Mouse (Mus musculus): ENCODE results near the gene Sox5.

Sox5 gene

DNA sequence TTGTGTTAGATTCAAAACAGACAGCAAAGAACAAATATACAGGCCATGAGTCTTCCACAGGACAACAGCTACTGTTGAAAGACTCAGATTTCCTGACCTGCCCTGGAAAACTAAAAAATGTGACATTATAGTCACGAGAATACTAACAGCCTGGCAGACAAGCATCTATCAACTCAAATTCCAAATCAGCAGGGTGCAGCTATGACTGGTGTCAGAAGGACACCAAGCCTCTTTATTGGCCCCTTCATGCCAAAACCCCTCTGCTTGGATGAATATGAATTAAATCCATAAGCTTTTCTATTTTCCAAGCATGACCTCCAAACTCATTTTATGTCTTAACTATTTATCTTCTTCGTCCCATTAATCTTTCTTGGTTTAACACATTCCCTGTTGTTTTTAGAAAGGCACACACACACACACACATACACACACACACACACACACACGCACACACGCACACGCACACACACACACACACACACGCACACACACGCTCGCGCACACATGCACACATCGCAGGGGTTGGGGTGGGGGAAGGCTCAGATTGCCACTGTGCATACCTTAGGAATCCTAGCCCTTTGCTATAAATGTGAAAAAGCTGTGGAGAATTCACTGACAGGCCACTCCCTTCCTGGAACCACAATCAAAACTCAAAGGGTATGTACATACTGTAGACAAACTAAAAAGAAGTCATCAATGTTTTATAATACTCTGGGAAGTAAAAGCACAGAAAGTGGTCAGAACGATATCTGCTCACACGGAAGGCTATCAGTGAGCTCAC lies 612.9 kb downstream of the Sox5 start:
- no peak for DNase-seq

DNA sequence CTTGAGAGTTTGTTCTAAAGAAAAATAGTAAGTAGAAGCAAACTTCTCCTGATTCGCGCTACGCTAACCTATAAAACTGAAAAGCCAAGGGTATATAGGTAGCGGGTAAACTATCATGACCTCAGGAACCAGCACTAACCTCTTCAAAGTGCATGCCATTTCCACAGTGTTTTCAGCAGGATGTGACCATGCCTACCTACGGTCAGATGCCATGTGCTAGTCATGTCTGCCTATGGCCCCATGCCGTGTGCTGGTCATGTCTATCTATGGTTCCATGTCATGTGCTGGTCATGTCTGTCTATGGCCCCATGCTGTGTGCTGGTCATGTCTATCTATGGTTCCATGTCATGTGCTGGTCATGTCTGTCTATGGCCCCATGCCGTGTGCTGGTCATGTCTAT lies 614.7 kb downstream of the Sox5 start:
- no peak for DNase-seq

DNA sequence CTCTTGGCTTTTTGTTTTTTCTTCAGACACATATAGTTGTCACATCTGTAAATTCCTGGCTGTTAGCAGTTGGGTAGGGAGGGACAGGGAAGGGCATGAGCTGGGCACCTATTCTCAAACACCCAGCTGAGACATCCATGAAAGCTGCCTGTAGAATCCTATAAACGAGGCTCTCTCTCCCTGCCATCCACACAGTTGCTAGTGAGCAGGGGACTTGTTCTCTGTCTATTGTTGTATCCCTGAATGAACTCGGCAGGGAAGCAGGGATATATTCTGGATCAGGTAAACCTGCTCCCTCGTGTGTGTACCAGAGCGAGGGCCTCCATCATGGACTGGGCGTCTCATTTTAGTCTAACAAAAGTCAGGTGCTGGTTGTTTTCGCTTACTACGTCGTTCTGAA lies 615.1 kb downstream of the Sox5 start:
- no peak for DNase-seq

DNA sequence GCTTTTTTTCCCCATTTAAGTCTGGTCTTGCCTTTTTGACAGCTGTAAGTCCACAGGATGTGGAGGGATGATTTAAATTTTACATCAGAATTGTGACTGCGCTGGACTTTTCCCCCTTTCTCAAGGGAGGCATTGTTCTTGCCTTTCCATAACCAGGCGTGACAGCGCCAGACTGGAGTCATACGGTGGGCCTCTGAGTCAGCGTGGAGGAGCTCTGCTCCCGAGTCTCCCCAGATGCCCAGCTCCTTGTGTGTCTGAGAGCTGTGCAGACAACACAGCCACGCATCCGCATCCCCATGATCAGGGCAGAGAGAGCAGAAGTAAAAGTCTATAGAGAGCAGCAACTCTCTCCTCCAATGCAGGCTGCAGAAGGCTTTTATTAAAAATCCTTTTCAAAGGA lies 615.7 kb downstream of the Sox5 start:
- DNase-seq = no peak

DNA sequence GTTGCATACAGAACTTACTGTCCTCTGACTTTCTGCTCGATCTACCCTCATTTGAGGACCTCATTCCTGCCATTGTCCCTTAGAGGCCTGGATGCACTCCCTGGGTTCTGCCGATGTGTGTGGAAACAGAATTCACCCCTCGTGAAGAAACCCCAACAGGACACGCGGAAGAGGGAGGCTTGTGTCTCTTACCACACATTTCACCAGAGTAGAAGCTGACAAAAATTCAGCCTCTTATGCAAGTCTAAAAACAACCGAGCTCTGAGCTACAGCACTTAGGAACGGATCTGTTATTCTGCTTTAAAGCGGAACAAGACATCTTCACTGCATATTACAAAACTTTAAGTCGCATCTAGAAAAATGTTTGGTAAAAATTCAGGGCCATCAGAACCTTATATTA lies 618.3 kb downstream of the Sox5 start:
- DNase-seq = no peak

DNA sequence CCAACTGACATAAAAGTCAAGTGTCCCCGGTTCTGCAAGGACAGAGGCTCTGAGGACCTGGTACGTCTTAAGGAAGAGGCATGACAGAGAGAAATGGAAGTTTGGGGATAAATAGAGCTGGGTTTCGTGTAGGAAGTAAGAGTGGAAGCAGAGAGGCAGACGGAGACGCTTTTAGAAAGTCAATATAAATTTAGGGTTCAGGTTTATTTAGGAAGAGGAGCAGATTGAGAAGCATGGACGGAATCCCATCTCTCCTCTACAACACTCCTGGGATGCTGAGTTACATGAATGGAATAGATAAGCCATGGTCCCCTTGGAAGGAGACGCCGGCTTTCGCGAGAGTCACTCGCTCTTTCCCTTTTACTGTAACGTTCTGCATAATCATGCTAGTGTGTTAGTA lies 623.1 kb downstream of the Sox5 start:
- DNase-seq = no peak

DNA sequence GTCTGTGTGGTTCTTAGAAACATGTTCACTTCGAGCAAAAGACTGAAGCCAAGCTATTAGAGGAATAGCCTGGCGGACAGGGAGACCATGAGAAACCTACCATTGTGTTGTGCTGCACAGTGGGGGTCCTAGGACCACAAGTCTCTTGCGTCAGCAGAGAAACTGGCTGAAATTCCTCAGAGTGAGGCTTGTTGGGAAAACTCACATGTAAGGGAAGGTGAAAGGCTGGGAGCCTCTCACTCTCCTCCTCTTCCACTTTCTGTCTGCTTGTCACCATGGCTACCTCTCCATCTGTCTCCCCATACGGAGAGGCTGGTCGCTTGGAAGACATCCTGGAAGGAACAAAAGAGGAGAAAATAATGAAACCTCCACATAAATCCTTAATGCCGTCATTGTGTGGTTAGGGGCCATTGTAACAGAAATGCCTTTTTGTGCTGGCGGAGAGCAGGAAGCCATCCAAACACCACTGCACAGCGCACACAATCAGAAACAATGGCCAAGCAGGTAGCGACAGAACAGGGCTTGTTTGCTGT lies 626.8 kb downstream of the Sox5 start:
- DNase-seq = peak; percentile 6

DNA sequence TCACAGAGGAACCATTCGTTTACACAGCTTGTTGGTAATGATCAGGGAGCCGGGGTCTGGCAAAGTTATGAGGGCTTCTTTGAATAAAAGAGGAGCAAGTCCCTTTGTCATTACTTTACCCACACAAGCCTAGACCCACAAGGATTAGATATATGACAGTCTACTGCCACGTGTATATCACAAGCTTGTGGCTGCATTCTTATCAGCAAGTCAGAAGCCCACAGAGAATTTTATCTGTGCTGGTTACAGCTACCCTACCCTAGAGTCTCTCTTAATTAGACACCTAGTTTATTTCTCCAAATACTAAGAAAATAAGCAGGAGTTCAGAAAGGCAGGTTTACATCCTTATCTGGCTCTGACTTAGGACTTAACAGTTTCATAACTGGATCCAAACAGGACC lies 629.8 kb downstream of the Sox5 start:
- DNase-seq = no peak

DNA sequence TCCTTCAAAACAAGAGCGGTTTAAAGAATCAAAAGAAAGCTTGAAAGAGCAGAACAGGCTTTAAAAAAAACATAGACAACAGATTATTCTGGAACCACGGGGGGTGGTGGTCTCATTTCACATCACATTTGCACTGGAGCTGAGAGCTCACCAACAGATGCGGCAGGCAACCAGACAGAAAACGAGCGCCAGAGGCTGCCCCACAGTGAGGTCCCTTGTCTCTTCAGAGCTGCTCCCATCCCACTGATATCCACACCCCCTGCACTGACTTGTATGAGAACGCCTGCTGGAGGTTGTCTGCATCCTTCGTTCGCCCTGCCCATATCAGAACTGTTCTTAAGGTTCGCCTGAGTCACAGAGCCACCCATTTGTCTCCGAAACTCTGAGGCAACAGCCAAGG lies 630.7 kb downstream of the Sox5 start:
- no peak for DNase-seq

DNA sequence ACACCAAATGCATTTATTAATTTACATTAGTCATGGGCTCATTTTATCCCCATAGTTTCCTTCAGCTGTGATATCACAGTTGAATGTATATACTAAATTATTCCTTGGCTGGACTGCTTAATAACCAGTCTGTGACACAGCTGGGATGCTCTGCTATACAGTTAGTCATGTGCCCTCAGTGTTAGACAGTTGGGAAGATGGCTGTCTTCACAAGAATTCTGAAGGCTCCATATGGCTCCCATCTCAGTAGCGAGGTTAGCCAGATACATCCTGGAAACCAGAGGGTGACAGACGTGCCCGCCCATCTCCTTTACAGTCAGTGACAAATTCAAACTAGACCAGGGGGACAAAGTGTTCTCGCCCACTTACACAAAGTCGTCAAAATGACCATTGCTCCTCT lies 644.4 kb downstream of the Sox5 start:
- no peak for DNase-seq

DNA sequence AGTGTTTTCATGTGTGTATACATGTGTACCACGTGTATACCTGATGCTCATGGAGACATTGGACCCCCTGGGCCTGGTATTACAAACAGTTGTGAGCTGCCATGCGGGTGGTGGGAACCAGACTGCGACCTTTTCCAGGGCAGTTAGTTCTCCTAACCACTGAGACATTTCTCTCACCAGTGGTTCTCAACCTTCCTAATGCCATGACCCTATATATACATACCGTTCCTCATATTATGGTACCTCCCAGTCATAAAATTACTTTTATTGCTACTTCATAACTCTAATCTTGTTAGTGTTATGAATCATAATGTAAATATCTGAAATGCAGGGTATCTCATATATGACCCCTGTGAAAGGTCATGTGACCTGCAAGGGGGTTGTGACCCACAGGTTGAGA lies 644.9 kb downstream of the Sox5 start:
- no peak for DNase-seq

DNA sequence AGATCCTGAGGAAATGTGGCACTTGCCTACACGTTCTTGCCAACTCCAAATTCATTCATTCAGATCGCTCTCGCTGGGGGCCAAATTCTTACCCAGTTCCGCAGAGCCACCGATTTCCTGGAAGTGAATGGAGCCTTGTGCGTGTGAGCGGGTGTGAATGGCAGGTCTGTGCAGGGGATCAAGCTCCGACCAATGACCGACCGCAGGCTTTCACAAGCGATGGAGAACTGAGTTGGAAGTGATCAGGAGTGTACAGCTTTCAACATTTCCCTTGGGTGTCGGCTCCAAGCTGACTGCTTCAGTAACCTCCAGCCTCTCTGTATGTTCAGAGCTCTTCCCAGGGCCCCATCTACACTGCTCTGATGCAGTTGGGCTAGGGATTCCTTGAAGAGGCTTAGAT lies 651.9 kb downstream of the Sox5 start:
- no peak for DNase-seq

DNA sequence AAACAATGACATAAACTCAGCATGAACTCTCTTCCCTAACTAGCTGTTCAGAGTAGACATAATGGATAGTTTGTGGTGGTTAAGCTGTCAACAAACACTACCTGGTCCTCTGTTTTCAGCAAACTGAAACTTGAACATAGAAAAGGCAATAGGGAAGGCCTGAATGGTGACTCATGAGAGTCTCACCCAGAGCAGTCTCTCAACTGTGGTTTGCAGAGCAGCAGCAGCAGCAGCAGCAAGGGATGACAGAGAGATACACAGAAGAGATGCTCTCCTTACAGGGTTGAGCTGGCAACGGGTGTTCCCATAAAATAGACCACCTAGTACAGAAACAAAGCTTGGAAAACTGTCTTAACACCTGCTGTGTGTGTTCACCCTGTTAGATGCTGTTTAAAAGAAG lies 661.8 kb downstream of the Sox5 start:
- no peak for DNase-seq

DNA sequence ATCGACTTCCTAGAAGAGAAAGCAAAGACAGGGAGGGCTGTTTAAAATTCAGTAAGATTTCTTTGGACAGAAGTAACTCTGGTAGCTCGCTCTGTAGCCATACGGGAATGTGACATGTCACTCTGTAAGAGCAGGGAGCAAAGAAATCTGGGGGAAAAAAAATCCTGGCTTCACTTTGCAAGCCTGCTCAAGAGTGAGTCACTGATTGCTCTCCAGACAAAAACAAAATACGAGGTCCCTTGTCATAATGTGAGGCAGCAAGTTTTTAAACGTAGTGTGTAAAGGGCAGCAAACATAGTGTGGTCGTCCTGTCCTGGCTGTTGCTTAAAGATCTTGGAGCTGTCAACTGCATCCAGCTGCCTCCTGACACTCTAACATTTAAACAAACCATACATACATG lies 665.1 kb downstream of the Sox5 start:
- no peak for DNase-seq

DNA sequence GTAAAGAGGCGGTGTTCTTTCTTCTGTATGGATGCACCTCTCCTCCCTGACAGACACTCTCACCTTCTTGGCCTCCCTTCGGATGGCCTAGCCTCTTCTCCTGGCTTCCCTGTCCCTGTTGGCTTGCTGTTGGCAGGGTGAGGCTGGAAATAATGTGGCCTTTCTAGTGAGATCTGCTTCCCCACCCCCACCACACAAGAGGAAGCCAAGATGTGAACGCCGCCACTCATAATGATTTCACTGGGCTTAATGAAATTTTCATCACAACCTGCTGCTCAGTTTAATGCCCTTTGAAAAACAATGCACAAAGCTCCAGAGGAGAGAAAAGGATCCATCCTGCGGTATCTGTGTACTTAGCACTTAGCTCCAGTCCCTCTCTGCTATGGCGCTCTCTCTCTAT lies 670.2 kb downstream of the Sox5 start:
- no peak for DNase-seq

DNA sequence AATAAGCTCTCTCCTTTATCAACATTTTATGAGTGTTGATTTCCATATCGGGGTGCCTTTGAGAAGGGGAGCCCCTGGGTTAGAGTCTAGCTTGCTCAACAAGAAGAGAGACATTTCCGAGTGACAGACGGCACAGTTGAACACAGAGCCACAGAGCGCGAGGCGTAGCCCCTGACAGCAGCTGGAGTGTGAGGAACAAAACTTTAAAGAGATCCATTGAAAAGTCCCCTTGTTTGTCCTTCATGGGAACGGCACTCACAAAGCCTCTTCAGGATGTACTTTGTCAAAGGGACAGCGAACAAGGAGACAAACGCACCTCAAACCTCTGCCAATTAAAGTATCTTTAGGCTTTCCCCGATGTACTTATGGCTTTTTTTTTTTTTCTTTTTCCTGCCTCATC lies 674.9 kb downstream of the Sox5 start:
- DNase-seq = no peak

DNA sequence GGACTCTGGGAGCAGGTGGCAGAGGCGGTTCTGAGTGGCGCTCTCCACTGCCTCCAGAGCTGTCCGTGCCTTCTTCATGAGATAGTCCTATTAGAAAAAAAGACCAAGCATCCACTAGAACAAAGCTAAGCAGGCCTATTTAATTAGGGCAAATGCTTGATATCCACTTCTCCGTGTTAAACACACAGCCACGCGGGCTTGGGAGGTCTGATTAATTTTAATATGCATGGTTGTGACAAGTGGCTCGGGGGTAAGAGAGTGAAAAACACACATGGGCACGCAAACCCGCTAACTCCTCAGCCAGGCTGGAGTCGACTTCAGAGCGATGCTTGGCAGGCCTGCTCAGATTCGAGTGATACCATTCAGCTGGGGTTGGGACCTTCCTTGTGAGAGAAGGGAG lies 676.1 kb downstream of the Sox5 start:
- no peak for DNase-seq

DNA sequence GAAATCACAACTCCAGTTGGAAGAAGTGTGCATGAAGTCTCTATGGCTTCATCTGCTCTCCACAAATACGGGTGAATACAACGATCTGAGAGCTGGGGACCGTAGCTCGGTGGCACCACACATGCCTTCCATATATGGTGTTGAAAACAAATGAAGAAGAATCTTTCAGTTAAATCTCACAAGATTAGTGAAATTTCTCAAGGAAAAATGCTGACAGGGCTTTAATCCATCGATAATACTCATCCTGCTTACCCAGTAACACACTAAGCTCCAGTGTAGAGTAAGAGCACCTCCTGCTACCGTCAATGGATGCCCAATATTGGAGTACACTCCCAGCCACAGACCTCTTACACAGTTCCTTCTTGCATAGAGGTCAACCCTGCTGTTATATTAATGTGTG lies 678.2 kb downstream of the Sox5 start:
- no peak for DNase-seq

DNA sequence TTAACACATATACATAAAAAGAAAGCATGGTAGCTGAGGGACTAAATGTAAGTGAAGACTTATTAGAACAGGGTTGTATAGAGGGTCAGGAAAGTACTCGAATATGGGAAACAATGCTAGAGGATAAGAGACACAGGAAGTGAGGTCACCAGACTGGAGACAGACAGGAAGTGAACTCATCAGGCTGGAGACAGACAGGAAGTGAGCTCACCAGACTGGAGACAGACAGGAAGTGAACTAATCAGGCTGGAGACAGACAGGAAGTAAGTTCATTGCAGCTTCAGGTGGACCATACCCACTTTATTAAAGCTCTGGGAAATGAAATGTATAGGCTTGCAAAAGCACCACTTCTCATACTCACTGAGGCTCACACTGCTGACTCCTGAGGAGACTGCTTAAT lies 680.9 kb downstream of the Sox5 start:
- no peak for DNase-seq

DNA sequence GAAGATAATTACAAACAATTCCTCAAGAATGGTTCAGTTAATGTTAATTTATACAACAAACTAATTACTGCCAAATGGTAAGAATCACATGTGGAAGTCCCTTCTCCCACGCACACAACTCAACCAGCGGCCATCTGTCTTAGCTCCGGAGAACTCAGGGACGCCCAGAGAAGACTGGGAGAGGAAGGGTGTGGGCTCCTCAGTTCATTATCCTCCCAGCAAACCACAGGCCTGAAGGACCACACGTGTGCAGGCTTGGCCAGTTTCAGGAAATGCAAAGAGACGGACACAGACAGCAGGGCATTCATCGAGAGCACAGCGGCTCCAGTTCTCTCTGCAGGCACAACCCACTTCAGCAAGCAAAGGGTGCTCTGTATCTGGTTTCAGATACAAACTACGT lies 683.7 kb downstream of the Sox5 start:
- no peak for DNase-seq

DNA sequence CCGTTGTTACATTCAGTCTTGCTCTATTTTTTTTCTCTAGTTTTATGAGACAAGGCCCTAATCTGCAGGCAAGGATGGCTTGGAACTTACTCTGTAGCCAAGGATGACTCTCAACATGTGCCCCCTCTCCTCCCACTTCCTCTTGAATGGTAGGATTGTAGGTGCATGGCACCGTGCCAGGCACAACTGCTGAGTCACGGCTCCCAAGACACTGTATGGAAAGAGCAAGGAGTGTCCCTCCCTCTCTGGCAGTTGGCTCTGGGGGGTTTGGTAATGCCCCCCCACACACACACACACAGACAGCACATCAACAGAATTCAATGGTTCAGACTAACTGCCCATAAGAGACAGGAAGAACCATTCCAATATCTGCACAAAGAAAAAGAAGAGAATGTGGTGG lies 693.5 kb downstream of the Sox5 start:
- DNase-seq = no peak

DNA sequence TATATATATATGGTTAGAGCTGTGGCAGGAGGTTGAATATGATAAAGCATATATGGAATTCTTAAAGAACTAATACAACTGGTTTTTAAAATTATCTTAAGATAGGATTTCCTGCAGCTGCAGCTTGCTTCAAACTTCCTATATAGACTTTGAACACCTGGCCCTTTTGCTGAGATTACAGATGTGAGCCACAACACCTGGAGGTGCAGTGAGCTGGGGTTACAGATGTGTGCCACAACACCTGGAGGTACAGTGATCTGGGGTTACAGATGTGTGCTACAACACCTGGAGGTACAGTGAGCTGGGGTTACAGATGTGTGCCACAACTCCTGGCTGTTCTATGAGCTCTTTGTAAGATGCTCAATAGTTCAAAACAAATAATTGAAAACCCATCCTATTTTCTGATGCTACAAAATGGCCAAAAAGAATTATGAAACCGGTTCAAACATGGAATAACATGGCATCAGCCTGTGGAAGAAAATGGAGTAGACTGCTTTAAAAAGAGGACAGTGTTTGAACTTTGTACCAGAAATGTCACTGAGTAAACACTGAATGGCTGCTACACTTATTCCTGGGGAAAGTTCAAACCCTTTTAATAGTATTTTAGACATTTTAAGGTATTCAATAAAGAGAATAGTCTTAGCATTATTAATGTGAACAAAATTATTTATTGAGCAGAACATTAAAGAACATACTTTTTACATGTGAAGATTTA lies 695.5 kb downstream of the Sox5 start:
- no peak for DNase-seq

DNA sequence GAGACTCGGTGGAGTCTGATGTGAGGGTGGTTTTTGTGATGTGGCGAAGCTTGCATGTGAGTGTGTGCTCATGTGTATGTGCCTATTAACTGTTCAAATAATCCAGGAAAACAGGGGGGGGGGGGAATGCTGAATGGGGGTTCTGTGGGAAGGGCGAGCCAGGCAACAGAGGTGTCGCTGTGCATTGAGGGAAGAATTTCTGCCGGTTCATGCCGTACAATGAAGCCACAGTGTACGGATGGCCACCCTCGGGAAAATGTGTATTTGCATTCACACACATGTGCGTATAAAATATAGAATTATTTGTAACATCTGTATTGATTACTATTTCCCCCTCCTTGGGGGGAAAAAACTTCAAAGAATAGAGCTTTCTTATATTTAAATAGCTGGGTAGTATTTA lies 699.5 kb downstream of the Sox5 start:
- DNase-seq = no peak

DNA sequence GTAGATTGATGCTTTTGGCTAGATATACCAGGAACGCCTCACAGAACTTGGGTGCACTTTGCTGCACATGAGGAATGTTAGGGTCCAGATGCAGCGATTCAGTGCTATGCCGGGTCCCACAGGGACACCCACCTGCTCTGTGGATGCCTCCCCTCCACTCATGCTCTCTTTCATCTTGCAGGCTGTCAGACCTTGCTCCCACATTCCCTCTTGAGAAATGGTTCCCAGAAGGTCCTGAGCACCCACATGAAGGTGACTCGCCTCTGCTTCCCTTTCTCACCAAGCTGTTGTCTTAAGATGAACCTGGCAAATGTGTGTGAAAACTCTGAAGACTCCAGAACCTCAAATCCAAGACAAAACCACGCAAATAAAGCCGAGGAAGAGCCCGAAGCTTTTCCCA lies 704.0 kb downstream of the Sox5 start:
- DNase-seq = no peak

DNA sequence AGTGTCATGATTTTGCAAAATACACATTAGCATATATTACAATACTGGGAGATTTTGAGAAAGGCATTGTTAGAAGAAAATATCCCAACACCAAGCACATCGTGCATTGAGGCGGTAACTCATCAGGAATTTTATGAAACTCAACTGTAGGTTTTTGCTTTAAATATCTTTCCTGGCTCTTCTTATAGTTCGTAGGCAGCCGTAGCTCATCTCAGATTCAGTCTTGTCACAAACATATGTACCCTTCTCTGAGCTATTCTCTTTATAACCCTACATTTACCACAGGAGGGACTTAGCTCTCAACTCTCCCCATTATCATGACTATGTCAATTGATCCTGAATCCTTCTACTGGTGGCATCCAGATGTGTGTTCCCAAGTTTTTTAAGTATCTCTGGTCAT lies 705.4 kb downstream of the Sox5 start:
- DNase-seq = no peak
